In genomic region chr10:28074653-28075451, GRCm38 (mm10) we compare ENCODE assay signal across 8 mouse cellular contexts. TPM values are rescaled to one million over a fixed set of nuclear protein-coding genes. Genes with fewer than 3 reads are reported as not detected.
DNase-seq lines count a peak whose midpoint lies in the region; ATAC-seq and TF ChIP-seq lines count a peak whose summit lies in the region.

TSS of gene Ptprk (plus strand) at chr10:28074820.

- CTCF ChIA-PET in Patski (lab: Charles Lee) = interaction anchor here (0.7 to 1.5 kb wide), 8 partner anchors 8 to 497 kb away, joined by 3 to 4 read pairs (median 3); no protein-coding TSS in a partner anchor

- no peaks in the 10 kb centered on the region for H3K27me3 ChIP-seq in Patski
- H3K27me3 ChIP-seq in hindbrain, embryonic 11.5 days (ENCODE audit: control insufficient read depth, insufficient read depth, low read length) = no peaks in the 10 kb centered on the region
- H3K27me3 ChIP-seq in lung, embryonic 16.5 days (ENCODE audit: control insufficient read depth, insufficient read depth, low read depth, low read length) = no peaks in the 10 kb centered on the region

- peak within 1 kb of the TSS; percentile 88 for H3K9ac ChIP-seq in hindbrain, embryonic 11.5 days (ENCODE audit: low read depth, low read length)
- H3K9ac ChIP-seq in lung, embryonic 16.5 days (ENCODE audit: low read length) = peak within 1 kb of the TSS; percentile 78

- no peak for DNase-seq in Patski (ENCODE audit: low read depth, low spot score)
- DNase-seq in cerebellum, adult 9-11 months = peak; percentile 50
- peak; percentile 78 to 85 for DNase-seq in frontal cortex, postnatal 14 days (ENCODE audit: low spot score in 2 of 2)
- DNase-seq in hindbrain, embryonic 11.5 days (ENCODE audit: low spot score) = peak; percentile 95
- DNase-seq in layer of hippocampus, postnatal 10 days (ENCODE audit: low spot score in 2 of 2) = peak; percentile 82 to 91
- DNase-seq in retina, postnatal 1 day = peak; percentile 94
- DNase-seq in urinary bladder, postnatal 10 days (ENCODE audit: low spot score) = peak; percentile 70

- TF ChIP-seq CTCF in Patski (IDR thresholded peaks at IDR 0.05) = no peak

- H3K9me3 ChIP-seq in hindbrain, embryonic 11.5 days (ENCODE audit: control insufficient read depth, low read length) = no peaks in the 10 kb centered on the region
- no peaks in the 10 kb centered on the region for H3K9me3 ChIP-seq in lung, embryonic 16.5 days (ENCODE audit: control insufficient read depth, low read length)

- ATAC-seq in Patski = peak; percentile 96
- ATAC-seq in hindbrain, embryonic 11.5 days (ENCODE audit: low FRiP score) = peak; percentile 97
- ATAC-seq in lung, embryonic 16.5 days (ENCODE audit: low read depth) = peak; percentile 98

- H3K36me3 ChIP-seq in hindbrain, embryonic 11.5 days (ENCODE audit: control insufficient read depth, insufficient read depth, low read length) = no peaks in the 10 kb centered on the region
- H3K36me3 ChIP-seq in lung, embryonic 16.5 days (ENCODE audit: control insufficient read depth, insufficient read depth, low read length) = no peaks in the 10 kb centered on the region

- H3K4me2 ChIP-seq in hindbrain, embryonic 11.5 days (replicated peaks; ENCODE audit: low read depth, low read length) = peak within 1 kb of the TSS; percentile 59
- H3K4me2 ChIP-seq in lung, embryonic 16.5 days (ENCODE audit: low read depth, low read length) = peak within 1 kb of the TSS; percentile 70

- peak within 1 kb of the TSS; percentile 92 for H3K27ac ChIP-seq in hindbrain, embryonic 11.5 days (ENCODE audit: low read depth, low read length)
- peak within 1 kb of the TSS; percentile 93 for H3K27ac ChIP-seq in lung, embryonic 16.5 days (ENCODE audit: low read length)

- H3K4me1 ChIP-seq in hindbrain, embryonic 11.5 days (replicated peaks; ENCODE audit: control insufficient read depth, insufficient read depth, low read length) = no peaks in the 10 kb centered on the region
- H3K4me1 ChIP-seq in lung, embryonic 16.5 days (replicated peaks; ENCODE audit: control insufficient read depth, insufficient read depth, low read length) = peaks cover 6% of the 10 kb centered on the region; the same call in 1 of the 2 replicates

- peak within 1 kb of the TSS; percentile 68 for H3K4me3 ChIP-seq in hindbrain, embryonic 11.5 days (ENCODE audit: low read depth, low read length)
- peak within 1 kb of the TSS; percentile 66 for H3K4me3 ChIP-seq in lung, embryonic 16.5 days (ENCODE audit: low read length)

- under 1% methylated on average over 64 of the region's 77 CpGs for WGBS in hindbrain, embryonic 11.5 days
- WGBS in lung, embryonic 16.5 days = under 1% methylated on average over 69 of the region's 77 CpGs

- POLR2A ChIA-PET in Patski (lab: Charles Lee) = interaction anchor here (0.7 to 1.8 kb wide), 8 partner anchors 8 to 320 kb away, joined by 3 to 7 read pairs (median 3); no protein-coding TSS in a partner anchor

- in situ Hi-C loops in Patski (cut with MboI; ENCODE audit: low pct_unique_long_range_greater_than_20kb) = loop anchor here (5.0 to 25.0 kb wide), 3 partner anchors 92 to 938 kb away; no protein-coding TSS in a partner anchor

RNA-seq across cellular contexts. Expression of gene Ptprk, which starts in this region (rescaled TPM):
- 88.2 TPM for polyA plus RNA-seq in Patski (2021)
- polyA plus RNA-seq in hindbrain, embryonic 11.5 days (2014; fragmentation: Nextera tagmentation; extraction: Ambion mirVana) = 23.2 and 29.6 TPM in 2 replicates
- 10 to 100 TPM; 53.6 to 56.5 TPM for total RNA-seq in layer of hippocampus, postnatal 10 days (2021)
- 44.6 and 50.2 TPM in 2 replicates for polyA plus RNA-seq in lung, embryonic 16.5 days (2015; fragmentation: Nextera tagmentation; extraction: Ambion mirVana)
